Mouse (Mus musculus) mouse trophoblast stem cell (cell line): ENCODE measurements around the gene Tssk3.
"Not testable (repeated sequence)": the region's sequence is repeated elsewhere in the genome, so short reads cannot be mapped to it uniquely, and the experiment has no call there.

ENCODE experiments used
- in situ Hi-C, 2 experiments: fragments of 300-500 bp; cut with MseI, MboI; formaldehyde crosslinking; loops; 2 replicates in 1 of 2; 3 replicates in 1 of 2; pipeline ENCODE4 v1.15.1; 2025

Gene Tssk3

GRCm38 (mm10) chr4:129490972-129491880 lies at the start of gene Tssk3, which contains the start of gene Fam229a:
TSS of gene Tssk3 (minus strand) at chr4:129491022.
TSS of gene Fam229a (plus strand) at chr4:129491190.
- in situ Hi-C loops = no loop called here

- in situ Hi-C loops = no loop called here
Measured at GRCm38 (mm10) chr4:129540012-129540411, 49.2 kb upstream of the Tssk3 start.

GRCm38 (mm10) chr4:129528901-129529300 lies 38.1 kb upstream of the Tssk3 start:
- in situ Hi-C loops = not testable (repeated sequence)

- in situ Hi-C loops = no loop called here
Measured at GRCm38 (mm10) chr4:129525889-129526288, 35.1 kb upstream of the Tssk3 start.

GRCm38 (mm10) chr4:129525338-129525737 lies 34.5 kb upstream of the Tssk3 start:
- in situ Hi-C loops = no loop called here

- in situ Hi-C loops = no loop called here
Measured at GRCm38 (mm10) chr4:129518519-129518918, 27.7 kb upstream of the Tssk3 start.

GRCm38 (mm10) chr4:129516925-129517324 lies 26.1 kb upstream of the Tssk3 start:
- in situ Hi-C loops = no loop called here

GRCm38 (mm10) chr4:129514300-129514898 lies 23.6 kb upstream of the Tssk3 start:
- in situ Hi-C loops = no loop called here

GRCm38 (mm10) chr4:129513891-129514290 lies 23.1 kb upstream of the Tssk3 start:
- in situ Hi-C loops = no loop called here

GRCm38 (mm10) chr4:129513086-129513767 lies 22.4 kb upstream of the Tssk3 start, which contains the start of gene Marcksl1:
TSS of gene Marcksl1 (plus strand) at chr4:129513581.
- in situ Hi-C loops = no loop called here

- in situ Hi-C loops = no loop called here
Measured at GRCm38 (mm10) chr4:129511413-129512096, 20.7 kb upstream of the Tssk3 start.

GRCm38 (mm10) chr4:129510723-129511412 lies 20.0 kb upstream of the Tssk3 start:
- in situ Hi-C loops = no loop called here

- in situ Hi-C loops = no loop called here
Measured at GRCm38 (mm10) chr4:129509650-129510049, 18.8 kb upstream of the Tssk3 start.

GRCm38 (mm10) chr4:129508834-129509600 lies 18.2 kb upstream of the Tssk3 start:
- in situ Hi-C loops = no loop called here

- in situ Hi-C loops = no loop called here
Measured at GRCm38 (mm10) chr4:129508237-129508515, 17.4 kb upstream of the Tssk3 start.

GRCm38 (mm10) chr4:129507434-129508236 lies 16.8 kb upstream of the Tssk3 start:
- in situ Hi-C loops = no loop called here

- in situ Hi-C loops = no loop called here
Measured at GRCm38 (mm10) chr4:129505511-129505910, 14.7 kb upstream of the Tssk3 start.

GRCm38 (mm10) chr4:129502901-129503444 lies 12.2 kb upstream of the Tssk3 start:
- in situ Hi-C loops = no loop called here

GRCm38 (mm10) chr4:129502327-129502888 lies 11.6 kb upstream of the Tssk3 start:
- in situ Hi-C loops = no loop called here
